Mouse (Mus musculus) limb, embryonic 14.5 days (tissue): ENCODE measurements around the gene Ddx19a. TPM values are rescaled to one million over a fixed set of nuclear protein-coding genes. Genes with fewer than 3 reads are reported as not detected.

Experiments
- ATAC-seq: fragments of 200-750 bp; cut with Nextera tagmentation; 2 replicates; pipeline ENCODE4 v1.8.0; 2017; ENCODE audit warnings: low read depth, moderate number of reproducible peaks, moderate TSS enrichment; ENCODE audit not compliant: low FRiP score
- DNase-seq: peaks from one replicate; pipeline ENCODE4 v3.0.0-alpha.2; 2015; ENCODE audit warnings: low spot score
- H3K27ac ChIP-seq: fragments of 300-500 bp; sonication (generic); replicated peaks from 2 replicates; pipeline ENCODE4 v1.5.1; 2014; ENCODE audit warnings: low read depth, mild to moderate bottlenecking, low read length, moderate library complexity, mixed read lengths
- H3K27me3 ChIP-seq: fragments of 300-500 bp; sonication (generic); 2 replicates; pipeline ENCODE4 v1.6.1; 2014; ENCODE audit warnings: low read length, mixed read lengths; ENCODE audit not compliant: control insufficient read depth, insufficient read depth
- H3K36me3 ChIP-seq: fragments of 300-500 bp; sonication (generic); 2 replicates; pipeline ENCODE4 v1.6.1; 2014; ENCODE audit warnings: mild to moderate bottlenecking, low read length, moderate library complexity, mixed read lengths; ENCODE audit not compliant: control insufficient read depth, insufficient read depth
- H3K4me1 ChIP-seq: fragments of 300-500 bp; sonication (generic); 2 replicates; pipeline ENCODE4 v1.6.1; 2014; ENCODE audit warnings: antibody characterized with exemption, low read length, mixed read lengths; ENCODE audit not compliant: control insufficient read depth, insufficient read depth
- H3K4me2 ChIP-seq: fragments of 300-500 bp; sonication (generic); replicated peaks from 2 replicates; pipeline ENCODE4 v1.6.1; 2014; ENCODE audit warnings: low read depth, mild to moderate bottlenecking, low read length, moderate library complexity; ENCODE audit not compliant: severe bottlenecking
- H3K4me3 ChIP-seq: fragments of 300-500 bp; sonication (generic); replicated peaks from 2 replicates; pipeline ENCODE4 v1.5.1; 2014; ENCODE audit warnings: low read length
- H3K9ac ChIP-seq: fragments of 300-500 bp; sonication (generic); 2 replicates; pipeline ENCODE4 v1.6.1; 2014; ENCODE audit warnings: mild to moderate bottlenecking, low read depth, low read length, moderate library complexity; ENCODE audit not compliant: severe bottlenecking
- H3K9me3 ChIP-seq: fragments of 300-500 bp; sonication (generic); 2 replicates; pipeline ENCODE4 v1.6.1; 2016; ENCODE audit warnings: low read length; ENCODE audit not compliant: control insufficient read depth
- POLR2A ChIP-seq: fragments of 200-500 bp; IDR thresholded peaks from 2 replicates; pipeline ENCODE4 v1.8.0; 2012; ENCODE audit warnings: inconsistent platforms, mild to moderate bottlenecking, moderate library complexity, borderline replicate concordance; ENCODE audit not compliant: insufficient read depth, insufficient read length; ENCODE audit errors: extremely low read depth
- WGBS: fragments of 180-500 bp; shearing (Covaris S2); extraction: QIAGEN DNeasy Blood & Tissue Kit; methylation state at CpG from one replicate; pipeline ENCODE4 v1.1.7; 2014; 5-methylcytosine and 5-hydroxymethylcytosine counted together
- polyA plus RNA-seq, 2 experiments: library from polyadenylated mRNA; depleted of rRNA in 1 of 2; stranded (reverse) in 1 of 2; unstranded in 1 of 2; fragments of >200 nt; fragmentation: Nextera tagmentation in 1 of 2; extraction: Ambion mirVana in 1 of 2; gene quantifications; 2 replicates each; pipeline versions ENCODE4 v1.2.1 to v1.2.3; 2012 to 2014

Ddx19a gene
- polyA plus RNA-seq, 2 experiments = 19.5 to 57.8 TPM

DNA sequence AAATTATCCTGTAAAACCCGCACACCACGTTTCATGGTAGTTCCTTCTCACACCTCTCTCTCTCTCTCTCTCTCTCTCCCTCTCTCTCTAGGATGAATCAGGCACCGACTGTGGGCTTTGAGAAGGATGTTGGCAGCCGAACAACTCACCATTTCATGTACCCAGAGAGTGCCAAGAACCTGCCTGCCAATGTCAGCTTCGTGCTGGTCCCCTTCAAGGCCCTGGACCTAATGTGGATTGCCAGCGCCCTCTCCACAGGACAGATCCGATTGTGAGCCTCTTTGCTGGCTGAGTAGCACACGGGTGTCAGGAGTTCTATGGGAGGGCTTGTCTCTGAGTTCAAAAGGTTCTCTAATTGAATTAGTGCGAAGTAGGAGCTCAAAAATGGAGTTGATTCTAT, 30.3 kb downstream of the Ddx19a start:
- no peak overlapping the region for H3K4me3 ChIP-seq
- no peaks in the 10 kb centered on the region for H3K9me3 ChIP-seq
- ATAC-seq (no peak), DNase-seq (no peak)
- H3K27ac ChIP-seq = no peak overlapping the region
- no peaks in the 10 kb centered on the region for H3K27me3 ChIP-seq
- 0 out of 2 replicates have a peak, but pooled peaks cover 5% of the 10 kb centered on the region for H3K4me1 ChIP-seq
- TF ChIP-seq POLR2A = no peak
- H3K9ac ChIP-seq = no peak overlapping the region
- WGBS = 86% methylated on average over 9 of the region's 9 CpGs
- H3K36me3 ChIP-seq = peaks cover 63% of the 10 kb centered on the region
- no peak overlapping the region for H3K4me2 ChIP-seq

DNA sequence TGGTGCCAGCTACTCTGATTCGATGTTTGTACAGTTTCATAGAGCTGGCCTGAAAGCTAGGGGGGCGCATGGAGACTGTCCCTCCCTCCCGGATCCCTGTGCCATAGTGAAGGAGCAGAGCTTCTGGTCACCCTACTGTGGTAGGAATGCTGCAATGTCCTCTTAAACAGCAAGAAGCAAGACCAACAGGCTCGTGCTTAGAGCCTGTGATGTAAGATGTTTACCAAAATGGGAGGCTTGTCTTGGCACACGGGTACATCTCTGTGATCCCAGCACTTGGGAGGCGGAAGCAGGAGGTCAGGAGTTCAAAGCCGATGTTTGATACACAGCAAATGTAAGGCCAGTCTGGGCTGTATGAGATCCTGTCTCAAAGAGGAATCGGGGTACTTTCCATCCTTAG, 31.0 kb downstream of the Ddx19a start:
- Histone ChIP-seq H3K4me3 (no peak overlapping the region), H3K27me3 (no peaks in the 10 kb centered on the region), H3K9ac (no peak overlapping the region), H3K36me3 (peaks cover 69% of the 10 kb centered on the region), H3K4me2 (no peak overlapping the region), H3K27ac (no peak overlapping the region), H3K4me1 (0 out of 2 replicates have a peak, but pooled peaks cover 5% of the 10 kb centered on the region), H3K9me3 (no peaks in the 10 kb centered on the region)
- no peak for TF ChIP-seq POLR2A
- 87% methylated on average over 8 of the region's 8 CpGs for whole genome bisulfite sequencing
- no peak for DNase-seq
- no peak for ATAC-seq

DNA sequence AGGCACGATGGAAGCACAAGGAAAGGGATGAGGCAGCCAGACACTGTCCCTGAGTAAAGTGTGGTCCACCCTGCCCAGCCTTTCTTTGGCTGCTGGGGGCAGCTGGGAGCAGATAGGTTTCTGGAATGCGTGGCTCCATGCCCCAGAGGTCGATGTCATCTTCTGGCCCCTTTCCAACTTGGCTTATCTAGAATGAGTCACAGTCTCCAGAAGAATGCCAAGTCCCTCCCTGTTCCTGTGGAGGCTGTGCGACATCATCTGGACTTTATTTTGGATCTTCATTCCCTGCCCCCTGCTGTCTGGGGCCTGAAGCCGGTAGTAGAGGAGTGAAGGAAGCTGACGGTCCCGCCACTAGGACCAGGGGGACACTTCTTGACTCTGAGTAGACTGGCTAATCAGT, 32.0 kb downstream of the Ddx19a start:
- ATAC-seq (no peak), DNase-seq (peak; percentile 83)
- H3K4me2 ChIP-seq = no peak overlapping the region
- 0 out of 2 replicates have a peak, but pooled peaks cover 4% of the 10 kb centered on the region for H3K4me1 ChIP-seq
- no peaks in the 10 kb centered on the region for H3K9me3 ChIP-seq
- H3K27ac ChIP-seq = no peak overlapping the region
- peaks cover 70% of the 10 kb centered on the region for H3K36me3 ChIP-seq
- TF ChIP-seq POLR2A = no peak
- H3K9ac ChIP-seq = no peak overlapping the region
- 49% methylated on average over 7 of the region's 7 CpGs for WGBS
- H3K27me3 ChIP-seq = no peaks in the 10 kb centered on the region
- H3K4me3 ChIP-seq = no peak overlapping the region

DNA sequence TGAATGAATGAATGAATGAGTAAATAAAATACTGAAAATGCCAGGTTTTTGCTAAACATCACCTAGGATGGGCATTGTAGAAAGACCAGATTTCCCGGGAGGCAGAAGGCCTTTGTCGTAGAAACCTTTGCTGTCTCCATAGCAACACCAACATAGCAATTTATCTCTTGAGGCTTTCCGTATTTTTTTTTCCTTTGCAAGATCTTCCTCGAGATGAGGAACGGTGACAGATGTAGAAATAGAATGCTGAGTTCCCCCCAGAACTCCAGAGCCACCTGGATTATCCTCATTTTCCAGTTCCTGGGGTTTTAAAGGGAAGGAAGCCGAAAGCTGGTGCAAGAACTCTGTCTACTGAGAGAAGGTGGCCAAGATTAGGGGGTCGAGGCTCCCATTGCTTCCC, 32.9 kb downstream of the Ddx19a start:
- TF ChIP-seq POLR2A = no peak
- Histone ChIP-seq H3K27ac (no peak overlapping the region), H3K4me2 (no peak overlapping the region), H3K9ac (no peak overlapping the region), H3K27me3 (no peaks in the 10 kb centered on the region), H3K4me3 (no peak overlapping the region), H3K9me3 (no peaks in the 10 kb centered on the region), H3K36me3 (peaks cover 80% of the 10 kb centered on the region), H3K4me1 (no peaks in the 10 kb centered on the region)
- 86% methylated on average over 7 of the region's 7 CpGs for WGBS
- DNase-seq (no peak), ATAC-seq (no peak)

DNA sequence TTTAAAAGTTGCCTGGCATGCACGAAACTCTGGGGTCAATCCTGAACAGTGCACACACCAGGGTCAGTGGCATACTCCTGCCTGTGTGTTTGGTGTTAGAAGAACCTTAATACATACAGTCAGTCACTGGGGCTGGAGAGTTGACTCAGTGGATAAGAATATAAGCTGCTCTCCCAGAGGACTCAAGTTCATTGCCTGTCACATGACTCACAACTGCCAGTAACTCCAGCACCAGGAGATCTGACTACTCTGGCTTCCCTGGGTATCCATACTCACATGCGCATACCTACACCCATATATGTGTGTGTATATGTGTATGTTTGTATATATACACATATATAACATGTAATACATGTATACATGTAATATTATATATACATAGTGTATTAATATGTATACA, 34.5 kb downstream of the Ddx19a start:
- no peak for DNase-seq

DNA sequence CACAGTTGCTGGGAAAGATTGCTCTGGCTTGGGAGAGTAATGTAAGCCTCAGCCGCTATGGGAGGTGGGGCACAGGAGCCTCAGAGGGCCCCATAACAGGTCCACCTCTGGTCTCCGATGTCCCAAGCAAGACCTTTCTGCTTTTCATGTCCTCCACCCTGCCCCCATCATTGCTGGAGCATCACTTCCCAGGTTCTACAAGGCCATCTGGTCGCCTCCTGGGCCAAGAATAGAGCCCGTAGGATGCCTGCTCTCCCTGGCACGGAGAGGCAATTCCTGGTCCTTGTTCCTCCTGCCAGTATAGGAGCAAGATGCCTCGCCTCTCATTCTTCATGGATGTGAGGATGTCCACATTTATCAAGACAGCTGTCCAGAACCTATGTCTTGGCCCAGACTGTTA, 37.7 kb downstream of the Ddx19a start:
- 88% methylated on average over 6 of the region's 6 CpGs for WGBS

More for the DNA sequence above, 34.5 kb downstream of the Ddx19a start:
- H3K36me3 ChIP-seq = peaks cover 83% of the 10 kb centered on the region
- no peak overlapping the region for H3K9ac ChIP-seq
- H3K4me2 ChIP-seq = no peak overlapping the region
- 88% methylated on average over 2 of the region's 2 CpGs for WGBS
- no peaks in the 10 kb centered on the region for H3K9me3 ChIP-seq
- no peaks in the 10 kb centered on the region for H3K27me3 ChIP-seq
- no peak overlapping the region for H3K27ac ChIP-seq
- ATAC-seq = no peak
- TF ChIP-seq POLR2A = no peak
- no peak overlapping the region for H3K4me3 ChIP-seq
- H3K4me1 ChIP-seq = no peaks in the 10 kb centered on the region

More for the DNA sequence above, 37.7 kb downstream of the Ddx19a start:
- no peak overlapping the region for H3K27ac ChIP-seq
- no peaks in the 10 kb centered on the region for H3K4me1 ChIP-seq
- H3K4me3 ChIP-seq = no peak overlapping the region
- H3K27me3 ChIP-seq = no peaks in the 10 kb centered on the region
- H3K9ac ChIP-seq = no peak overlapping the region
- no peak for TF ChIP-seq POLR2A
- no peak for DNase-seq
- ATAC-seq = no peak
- H3K4me2 ChIP-seq = no peak overlapping the region
- H3K36me3 ChIP-seq = peaks cover 69% of the 10 kb centered on the region
- no peaks in the 10 kb centered on the region for H3K9me3 ChIP-seq
